Mouse (Mus musculus) heart, postnatal 36 days (tissue): ENCODE results near the gene Cfap52. TPM values are rescaled to one million over a fixed set of nuclear protein-coding genes. Genes with fewer than 3 reads are reported as not detected.

Source experiments
- DNase-seq, 2 experiments: peaks; one replicate each; pipeline ENCODE4 v3.0.0; 2021 to 2022
- intact Hi-C: fragments of 180-260 bp; cut with DNase I; formaldehyde crosslinking; loops from one replicate; pipeline ENCODE4 v1.15.1; 2025
- total RNA-seq, 2 experiments: library from RNA; stranded (reverse); gene quantifications; 2 replicates each; pipeline ENCODE4 v1.2.3; 2021

The Cfap52 gene
- total RNA-seq, result not detected

- intact Hi-C loops, result loop anchor here (2.0 kb wide), 1 partner anchor 69 kb away; no protein-coding TSS in a partner anchor
- DNase-seq, result peak; percentile 77 to 81
Observed at GRCm38 (mm10) chr11:67965242-67965883, at the start of gene Cfap52. TSS of gene Cfap52 (minus strand) at chr11:67965651.

GRCm38 (mm10) chr11:68012207-68012606 is 46.8 kb upstream of the Cfap52 start:
- no peak for DNase-seq
- intact Hi-C loops, result no loop called here

- DNase-seq, result no peak
- intact Hi-C loops, result loop anchor here (10.0 kb wide), 1 partner anchor 105 kb away; no protein-coding TSS in a partner anchor
Observed at GRCm38 (mm10) chr11:68009377-68009776, 43.9 kb upstream of the Cfap52 start.

- intact Hi-C loops, result loop anchor here (10.0 kb wide), 1 partner anchor 107 kb away; no protein-coding TSS in a partner anchor
- DNase-seq, result no peak
Observed at GRCm38 (mm10) chr11:68007645-68008044, 42.2 kb upstream of the Cfap52 start.

GRCm38 (mm10) chr11:68006216-68006789 is 40.9 kb upstream of the Cfap52 start:
- DNase-seq, result no peak
- intact Hi-C loops, result loop anchor here (10.0 kb wide), 1 partner anchor 108 kb away; no protein-coding TSS in a partner anchor

GRCm38 (mm10) chr11:68004191-68004590 is 38.7 kb upstream of the Cfap52 start:
- intact Hi-C loops, result loop anchor here (1.0 to 10.0 kb wide), 4 partner anchors 111 to 404 kb away; no protein-coding TSS in a partner anchor
- peak; percentile 75 to 80 for DNase-seq

GRCm38 (mm10) chr11:67999629-68000028 is 34.2 kb upstream of the Cfap52 start:
- DNase-seq, result no peak
- intact Hi-C loops, result loop anchor here (5.0 to 10.0 kb wide), 3 partner anchors 115 to 213 kb away; no protein-coding TSS in a partner anchor

GRCm38 (mm10) chr11:67998905-67999304 is 33.5 kb upstream of the Cfap52 start:
- DNase-seq, result no peak
- intact Hi-C loops, result no loop called here

GRCm38 (mm10) chr11:67995965-67996364 is 30.5 kb upstream of the Cfap52 start:
- intact Hi-C loops, result no loop called here
- no peak for DNase-seq

GRCm38 (mm10) chr11:67991240-67991639 is 25.8 kb upstream of the Cfap52 start:
- DNase-seq, result no peak
- intact Hi-C loops, result no loop called here

GRCm38 (mm10) chr11:67983564-67983963 is 18.1 kb upstream of the Cfap52 start:
- intact Hi-C loops, result no loop called here
- DNase-seq, result no peak

GRCm38 (mm10) chr11:67975252-67975651 is 9.8 kb upstream of the Cfap52 start:
- no peak for DNase-seq
- intact Hi-C loops, result no loop called here

GRCm38 (mm10) chr11:67973225-67973624 is 7.8 kb upstream of the Cfap52 start:
- intact Hi-C loops, result no loop called here

GRCm38 (mm10) chr11:67972606-67973005 is 7.2 kb upstream of the Cfap52 start:
- intact Hi-C loops, result no loop called here
- DNase-seq, result no peak

More at GRCm38 (mm10) chr11:67973225-67973624, 7.8 kb upstream of the Cfap52 start:
- DNase-seq, result no peak

GRCm38 (mm10) chr11:67967831-67968230 is 2.4 kb upstream of the Cfap52 start:
- intact Hi-C loops, result no loop called here
- no peak for DNase-seq

- DNase-seq, result peak; percentile 95 to 99
- intact Hi-C loops, result loop anchor here (2.0 kb wide), 1 partner anchor 69 kb away; no protein-coding TSS in a partner anchor
Observed at GRCm38 (mm10) chr11:67965905-67966878, 741 bp upstream of the Cfap52 start, which contains the start of gene Stx8. TSS of gene Stx8 (plus strand) at chr11:67966193.

- intact Hi-C loops, result loop anchor here (2.0 kb wide), 1 partner anchor 67 kb away; no protein-coding TSS in a partner anchor
- DNase-seq, result no peak
Observed at GRCm38 (mm10) chr11:67964110-67964509, 1.3 kb downstream of the Cfap52 start.

GRCm38 (mm10) chr11:67954413-67954812 is 11.0 kb downstream of the Cfap52 start:
- intact Hi-C loops, result no loop called here
- DNase-seq, result no peak

GRCm38 (mm10) chr11:67953604-67954003 is 11.8 kb downstream of the Cfap52 start:
- DNase-seq, result no peak
- intact Hi-C loops, result no loop called here

GRCm38 (mm10) chr11:67949475-67949874 is 16.0 kb downstream of the Cfap52 start:
- DNase-seq, result no peak
- intact Hi-C loops, result no loop called here

GRCm38 (mm10) chr11:67948229-67948628 is 17.2 kb downstream of the Cfap52 start:
- DNase-seq, result no peak
- intact Hi-C loops, result no loop called here
